Mouse (Mus musculus) adrenal gland, postnatal 4 days (tissue): ENCODE data around the gene BC107364. TPM values are rescaled to one million over a fixed set of nuclear protein-coding genes. Genes with fewer than 3 reads are reported as not detected.
"Not testable (repeated sequence)": the region's sequence is repeated elsewhere in the genome, so short reads cannot be mapped to it uniquely, and the experiment has no call there.

Experiments
- DNase-seq, 2 experiments: peaks; one replicate each; pipeline ENCODE4 v3.0.0; 2021 to 2022; ENCODE audit warnings: low spot score in 2 of 2, mixed read lengths in 2 of 2
- total RNA-seq, 2 experiments: library from RNA; stranded (reverse); gene quantifications; 2 replicates each; pipeline ENCODE4 v1.2.3; 2021

The BC107364 gene
- total RNA-seq, 2 experiments from 2014 or later, result not detected

- DNase-seq, result not testable (repeated sequence)
Measured at GRCm38 (mm10) chr3:96486064-96486827, 34.1 kb upstream of the BC107364 start.

- no peak for DNase-seq
Measured at GRCm38 (mm10) chr3:96485361-96485760, 33.3 kb upstream of the BC107364 start.

GRCm38 (mm10) chr3:96484921-96485320 lies 32.8 kb upstream of the BC107364 start:
- no peak for DNase-seq

- DNase-seq, result no peak
Measured at GRCm38 (mm10) chr3:96483946-96484345, 31.8 kb upstream of the BC107364 start.

GRCm38 (mm10) chr3:96483044-96483443 lies 30.9 kb upstream of the BC107364 start:
- not testable (repeated sequence) for DNase-seq

- no peak for DNase-seq
Measured at GRCm38 (mm10) chr3:96482451-96482850, 30.3 kb upstream of the BC107364 start.

- DNase-seq, result no peak
Measured at GRCm38 (mm10) chr3:96481856-96482255, 29.8 kb upstream of the BC107364 start.

GRCm38 (mm10) chr3:96480684-96481270 lies 28.7 kb upstream of the BC107364 start:
- no peak for DNase-seq

GRCm38 (mm10) chr3:96479249-96479648 lies 27.1 kb upstream of the BC107364 start:
- no peak for DNase-seq

GRCm38 (mm10) chr3:96477558-96477957 lies 25.5 kb upstream of the BC107364 start:
- DNase-seq, result no peak

GRCm38 (mm10) chr3:96477084-96477483 lies 25.0 kb upstream of the BC107364 start:
- no peak for DNase-seq

- DNase-seq, result no peak
Measured at GRCm38 (mm10) chr3:96474909-96475655, 23.0 kb upstream of the BC107364 start.

- DNase-seq, result not testable (repeated sequence)
Measured at GRCm38 (mm10) chr3:96473556-96473955, 21.4 kb upstream of the BC107364 start.

GRCm38 (mm10) chr3:96472066-96472465 lies 20.0 kb upstream of the BC107364 start:
- DNase-seq, result no peak

- no peak for DNase-seq
Measured at GRCm38 (mm10) chr3:96469626-96470025, 17.5 kb upstream of the BC107364 start.

GRCm38 (mm10) chr3:96468335-96468734 lies 16.2 kb upstream of the BC107364 start:
- not testable (repeated sequence) for DNase-seq

GRCm38 (mm10) chr3:96467641-96468040 lies 15.5 kb upstream of the BC107364 start:
- DNase-seq, result no peak

- DNase-seq, result no peak
Measured at GRCm38 (mm10) chr3:96463891-96464290, 11.8 kb upstream of the BC107364 start.

GRCm38 (mm10) chr3:96460568-96460870 lies 8.4 kb upstream of the BC107364 start:
- DNase-seq, result not testable (repeated sequence)

GRCm38 (mm10) chr3:96459757-96460567 lies 7.9 kb upstream of the BC107364 start:
- DNase-seq, result not testable (repeated sequence)

GRCm38 (mm10) chr3:96458886-96459439 lies 6.9 kb upstream of the BC107364 start:
- DNase-seq, result not testable (repeated sequence)
